In genomic region chr5:132201077-132201645, GRCm38 (mm10) we compare ENCODE assay signal across 11 mouse cellular contexts.
DNase-seq lines count a peak whose midpoint lies in the region; ATAC-seq and TF ChIP-seq lines count a peak whose summit lies in the region.
"Had no signal": no experiment of that assay in that cellular context is flagged by ENCODE, and none has a peak within 500 bp of the region (broad histone marks: within the 10 kb centered on the region; RNA-seq: fewer than 3 reads in every experiment).

No protein-coding gene starts in this region.

- H3K4me3 ChIP-seq in intestine, embryonic 16.5 days (ENCODE audit: low read length), result no peak overlapping the region
- H3K4me3 ChIP-seq in olfactory bulb, adult 2 months (ENCODE audit: insufficient read depth, low read depth, low read length), result no peak overlapping the region
- H3K4me3 ChIP-seq in forebrain, embryonic 10.5 days, result no peak overlapping the region
- H3K4me3 ChIP-seq: embryonic facial prominence, embryonic 15.5 days; midbrain, embryonic 15.5 days had no signal

- peaks cover 22% of the 10 kb centered on the region for H3K4me1 ChIP-seq in intestine, embryonic 16.5 days (ENCODE audit: control insufficient read depth, insufficient read depth, low read length)
- peaks cover 21% of the 10 kb centered on the region for H3K4me1 ChIP-seq in olfactory bulb, adult 2 months (ENCODE audit: control insufficient read depth, insufficient read depth, low read length)
- H3K4me1 ChIP-seq in forebrain, embryonic 10.5 days, result peaks cover 21% of the 10 kb centered on the region

- H3K4me2 ChIP-seq in intestine, embryonic 16.5 days (ENCODE audit: low read depth, low read length), result no peak overlapping the region
- H3K4me2 ChIP-seq: embryonic facial prominence, embryonic 15.5 days; midbrain, embryonic 15.5 days had no signal

- peak; percentile 76 for ATAC-seq in frontal cortex, adult (ENCODE audit: low TSS enrichment)
- ATAC-seq in intestine, embryonic 16.5 days, result no peak
- ATAC-seq: activated CD4-positive, CD25-positive, alpha-beta regulatory T cell, adult 4 months; midbrain, embryonic 15.5 days had no signal

- H3K27me3 ChIP-seq in intestine, embryonic 16.5 days (replicated peaks; ENCODE audit: control insufficient read depth, insufficient read depth, low read length), result no peaks in the 10 kb centered on the region
- no peaks in the 10 kb centered on the region for H3K27me3 ChIP-seq in forebrain, embryonic 10.5 days (ENCODE audit: poor library complexity, severe bottlenecking)
- H3K27me3 ChIP-seq: embryonic facial prominence, embryonic 15.5 days; midbrain, embryonic 15.5 days had no signal

- no peak for DNase-seq in frontal cortex, postnatal 10 days (ENCODE audit: low spot score in 2 of 2)
- DNase-seq in right cerebral cortex, postnatal 10 days (ENCODE audit: low spot score in 2 of 2), result peak; percentile 40 to 43
- DNase-seq in right cerebral cortex, postnatal 14 days, result no peak
- no peak for DNase-seq in forebrain, embryonic 10.5 days (ENCODE audit: extremely low spot score, low spot score)
- no peak for DNase-seq in layer of hippocampus, adult 18-20 months (ENCODE audit: low spot score in 2 of 2)

- TF ChIP-seq POLR2A in olfactory bulb, adult 2 months (IDR thresholded peaks at IDR 0.05; ENCODE audit: insufficient read depth, low read depth, low read length), result no peak

- no peak overlapping the region for H3K9ac ChIP-seq in intestine, embryonic 16.5 days (ENCODE audit: low read depth, low read length)
- H3K9ac ChIP-seq: embryonic facial prominence, embryonic 15.5 days; midbrain, embryonic 15.5 days had no signal

- 0 out of 2 replicates have a peak overlapping the region, but pooled peaks have one; percentile 41 for H3K27ac ChIP-seq in intestine, embryonic 16.5 days (ENCODE audit: low read length)
- H3K27ac ChIP-seq in olfactory bulb, adult 2 months (ENCODE audit: insufficient read depth, low read depth, low read length), result peak overlapping the region; percentile 38
- no peak overlapping the region for H3K27ac ChIP-seq in forebrain, embryonic 10.5 days
- H3K27ac ChIP-seq: embryonic facial prominence, embryonic 15.5 days; midbrain, embryonic 15.5 days had no signal

- WGBS in intestine, embryonic 16.5 days, result 36% methylated on average over 4 of the region's 4 CpGs
- 15% methylated on average over 4 of the region's 4 CpGs for WGBS in olfactory bulb, adult 2 months
- WGBS in forebrain, embryonic 10.5 days, result 78% methylated on average over 4 of the region's 4 CpGs

- no peaks in the 10 kb centered on the region for H3K9me3 ChIP-seq in intestine, embryonic 16.5 days (ENCODE audit: control insufficient read depth, low read length)
- no peaks in the 10 kb centered on the region for H3K9me3 ChIP-seq in forebrain, embryonic 10.5 days
- H3K9me3 ChIP-seq: embryonic facial prominence, embryonic 15.5 days; midbrain, embryonic 15.5 days had no signal

- TF ChIP-seq CTCF in olfactory bulb, adult 2 months (IDR thresholded peaks at IDR 0.05; ENCODE audit: insufficient read depth, low read depth, low read length), result no peak

- no peaks in the 10 kb centered on the region for H3K36me3 ChIP-seq in intestine, embryonic 16.5 days (ENCODE audit: control insufficient read depth, insufficient read depth, low read length)
- no peaks in the 10 kb centered on the region for H3K36me3 ChIP-seq in forebrain, embryonic 10.5 days (replicated peaks)
- H3K36me3 ChIP-seq: embryonic facial prominence, embryonic 15.5 days; midbrain, embryonic 15.5 days had no signal

Comparison
In these comparisons a context has a peak if more than half of its experiments do, and no peak if none do; other contexts are left out.
1. DNase-seq: peak in right cerebral cortex, postnatal 10 days (2 of 2); none in frontal cortex, postnatal 10 days (0 of 2), right cerebral cortex, postnatal 14 days (single experiment), forebrain, embryonic 10.5 days (single experiment) and layer of hippocampus, adult 18-20 months (0 of 2).